Mouse (Mus musculus) CH12.LX (cell line): ENCODE data around the gene Trim75.

Experiments used
- CTCF ChIP-seq, 2 experiments: IDR thresholded peaks in 1 of 2; conservative IDR thresholded peaks in 1 of 2; 2 replicates each; pipeline ENCODE4 v1.5.1; 2011 to 2012; ENCODE audit warnings: low read depth in 2 of 2, low read length in 2 of 2, improper control_type of control experiment in 1 of 2, inconsistent platforms in 1 of 2, mild to moderate bottlenecking in 1 of 2, moderate library complexity in 1 of 2
- ELF1 ChIP-seq: IDR thresholded peaks from 2 replicates; pipeline ENCODE4 v1.6.1; 2014; ENCODE audit warnings: low read depth, mild to moderate bottlenecking, inconsistent platforms, low read length, improper control_type of control experiment
- MAZ ChIP-seq: IDR thresholded peaks from 2 replicates; pipeline ENCODE4 v1.6.1; 2012; ENCODE audit warnings: low read depth, mild to moderate bottlenecking, inconsistent platforms, low read length, improper control_type of control experiment, moderate library complexity
- NELFE ChIP-seq: IDR thresholded peaks from 2 replicates; pipeline ENCODE4 v1.6.1; 2011; ENCODE audit warnings: low read depth, low read length, improper control_type of control experiment
- POLR2A ChIP-seq: IDR thresholded peaks from 2 replicates; pipeline ENCODE4 v1.6.1; 2011; ENCODE audit warnings: low read depth, mild to moderate bottlenecking, improper control_type of control experiment, low read length
- POLR2AphosphoS2 ChIP-seq: IDR thresholded peaks from 2 replicates; pipeline ENCODE4 v1.6.1; 2011; ENCODE audit warnings: low read depth, low read length, improper control_type of control experiment
- SMC3 ChIP-seq: IDR thresholded peaks from 2 replicates; pipeline ENCODE4 v1.6.1; 2011; ENCODE audit warnings: low read depth, low read length, improper control_type of control experiment

- 0 out of 2 replicates have a peak, but pooled peaks have one; percentile 12 for TF ChIP-seq ELF1
- no peak for TF ChIP-seq POLR2AphosphoS2
- no peak for TF ChIP-seq MAZ
- TF ChIP-seq POLR2A: no peak
- no peak for TF ChIP-seq NELFE
- TF ChIP-seq SMC3: no peak
- TF ChIP-seq CTCF (conservative IDR thresholded peaks at IDR 0.05 in 1 of 2, IDR thresholded peaks at IDR 0.05 in 1 of 2; ENCODE audit: low read depth in 2 of 2, low read length in 2 of 2): no peak
Measured at GRCm38 (mm10) chr8:64948371-64948770, 39.3 kb downstream of the Trim75 start.
